Mouse (Mus musculus): ENCODE results near the gene Scnn1g.

Scnn1g gene

DNA sequence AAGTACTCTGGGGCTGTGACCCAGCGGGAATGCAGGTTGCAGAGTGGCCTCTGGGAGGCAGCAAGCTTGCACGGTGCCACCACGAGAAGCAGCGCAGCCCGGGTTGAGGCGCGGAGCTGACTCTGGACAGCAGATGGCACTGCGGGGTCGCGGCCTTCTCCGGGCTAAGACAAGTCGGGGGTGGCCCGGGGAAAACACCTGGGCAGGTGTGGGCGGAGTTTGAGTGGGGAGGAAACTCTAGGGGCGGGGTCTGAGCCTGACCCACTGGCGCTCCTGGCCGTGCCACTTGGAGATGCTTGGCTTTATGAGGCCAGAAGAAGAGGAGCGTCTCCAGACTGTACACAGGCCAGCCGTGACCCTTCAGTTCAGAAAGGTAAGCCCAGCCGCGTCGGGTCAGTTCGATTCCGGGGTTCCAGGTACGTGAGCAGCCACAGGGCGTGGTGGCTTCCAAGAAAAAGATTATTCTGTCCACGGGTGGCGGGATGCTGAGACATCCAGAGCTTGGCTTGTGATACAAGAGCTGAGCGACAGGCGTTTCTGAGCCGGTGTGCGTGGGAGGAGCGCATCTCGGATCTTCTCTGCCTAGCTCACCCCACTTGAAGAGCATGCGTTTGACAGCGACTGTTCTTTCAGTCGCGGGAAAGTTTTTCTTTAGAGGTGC is at the start of gene Scnn1g:
Gene Scnn1g (plus strand): TSS at position 309 of the 661 bp plus-strand sequence.
- peak; percentile 84 for DNase-seq (ENCODE audit: low spot score)

DNA sequence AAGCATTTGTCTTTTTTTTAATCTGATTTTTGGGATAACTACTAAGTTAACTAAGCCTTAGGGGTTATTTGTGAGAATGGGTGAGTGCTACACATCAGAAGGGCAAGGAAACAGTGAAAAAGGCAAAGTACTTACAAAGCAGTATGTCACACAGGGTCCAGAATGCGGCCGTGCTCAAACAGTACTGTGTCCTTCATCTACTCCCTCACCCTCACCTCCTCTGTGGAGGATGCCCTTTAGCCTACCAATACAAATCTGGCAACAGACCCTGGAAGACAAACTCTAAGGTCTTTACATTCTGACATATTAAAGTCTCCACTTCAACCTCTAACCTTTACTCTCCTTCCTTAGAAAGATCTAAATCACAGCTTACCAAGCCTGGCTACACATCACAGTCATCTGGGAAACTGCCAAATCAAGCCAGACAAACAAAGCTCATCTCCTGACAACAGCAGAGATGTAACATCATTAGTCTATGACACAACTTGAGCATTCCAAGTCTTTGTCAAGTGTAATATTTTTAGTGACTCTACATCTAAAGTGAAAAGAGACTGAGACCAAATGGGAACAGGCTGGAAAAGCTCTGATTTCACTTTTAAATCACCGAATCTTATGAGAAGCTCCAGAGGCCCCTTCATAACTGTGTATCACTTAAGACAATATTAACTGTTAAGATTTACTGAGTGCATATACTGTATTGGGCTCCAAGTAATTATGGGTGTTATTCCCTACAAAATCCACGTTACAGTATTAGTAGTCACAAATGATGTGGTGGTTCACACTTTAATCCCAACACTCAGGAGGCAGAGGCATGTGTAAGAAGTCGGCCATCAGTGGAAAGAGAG is 48.9 kb upstream of the Scnn1g start:
- DNase-seq (ENCODE audit: low spot score): no peak

DNA sequence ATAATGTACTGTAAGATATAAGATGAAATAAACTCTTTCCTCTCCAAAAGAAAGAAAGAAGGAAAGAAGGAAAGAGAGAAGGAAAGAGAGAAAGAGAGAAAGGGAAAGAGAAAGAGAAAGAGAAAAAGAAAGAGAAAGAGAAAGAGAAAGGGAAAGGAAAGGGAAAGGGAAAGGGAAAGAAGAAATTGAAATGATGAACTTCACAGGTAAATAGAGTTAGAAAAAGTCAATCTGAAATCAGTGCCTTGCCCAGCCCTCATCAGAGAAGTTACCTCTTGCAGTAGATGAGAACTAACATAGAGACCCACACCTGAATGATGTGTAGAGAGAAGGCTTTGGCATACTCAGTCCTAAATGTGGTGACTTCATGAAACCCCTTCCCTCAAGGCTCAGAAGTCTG is 44.9 kb upstream of the Scnn1g start:
- DNase-seq (ENCODE audit: low spot score): no peak

DNA sequence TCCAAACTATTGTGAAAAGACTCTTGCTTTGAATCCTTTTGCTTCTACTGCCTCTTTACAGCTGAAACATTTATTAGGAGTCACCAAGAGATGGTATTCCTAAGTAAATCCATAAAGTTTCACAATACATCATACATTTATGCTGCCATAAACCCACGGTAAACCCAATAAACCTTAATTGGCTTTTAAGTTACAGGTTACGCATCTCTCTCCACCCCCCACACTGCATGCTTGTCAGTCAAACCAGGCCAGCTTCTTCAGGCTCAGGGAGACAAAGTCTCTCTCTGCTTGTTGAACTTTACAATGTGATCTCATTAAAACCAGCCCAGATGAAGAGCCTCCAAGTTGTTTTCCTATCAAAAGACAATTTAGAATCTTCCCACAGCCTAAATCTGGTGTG is 42.5 kb upstream of the Scnn1g start:
- DNase-seq (ENCODE audit: low spot score): no peak

DNA sequence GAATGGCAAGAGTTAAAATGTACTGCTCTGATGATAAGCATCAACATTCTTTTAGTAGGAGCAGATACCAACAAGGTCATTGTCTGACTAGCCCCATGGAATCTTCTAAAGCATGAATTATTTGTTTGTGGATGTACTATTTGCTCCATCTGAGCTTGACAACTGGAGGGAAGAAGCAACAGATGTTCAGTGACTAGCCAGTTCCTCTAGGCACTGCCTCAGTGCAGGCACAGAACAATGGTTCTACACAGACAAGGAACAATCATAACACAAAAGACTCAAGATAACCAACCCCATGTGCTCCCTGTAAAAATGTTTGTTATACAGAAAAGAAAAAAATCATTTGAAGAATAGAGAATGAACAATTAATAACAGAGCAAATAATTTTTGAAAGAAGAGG is 37.1 kb upstream of the Scnn1g start:
- peak; percentile 14 for DNase-seq (ENCODE audit: low spot score)

DNA sequence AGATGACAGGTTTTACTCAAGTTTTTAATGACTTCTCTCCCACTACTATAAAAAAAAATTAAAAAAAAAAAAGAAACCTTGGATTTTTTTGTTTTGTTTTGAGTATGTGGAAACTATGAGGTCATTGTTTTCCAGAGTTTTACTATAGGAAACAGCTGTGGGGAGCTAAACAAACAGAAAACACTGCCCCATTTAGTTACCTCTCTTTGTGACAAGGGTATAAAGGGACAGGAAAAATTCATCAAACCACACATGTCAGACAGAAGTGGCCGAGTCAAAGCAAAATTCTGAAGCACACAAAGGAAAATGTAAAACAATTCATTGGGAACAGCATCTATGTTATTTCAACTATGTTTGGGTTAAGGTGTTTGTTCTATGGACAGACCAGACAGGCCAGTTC is 36.7 kb upstream of the Scnn1g start:
- peak; percentile 8 for DNase-seq (ENCODE audit: low spot score)

DNA sequence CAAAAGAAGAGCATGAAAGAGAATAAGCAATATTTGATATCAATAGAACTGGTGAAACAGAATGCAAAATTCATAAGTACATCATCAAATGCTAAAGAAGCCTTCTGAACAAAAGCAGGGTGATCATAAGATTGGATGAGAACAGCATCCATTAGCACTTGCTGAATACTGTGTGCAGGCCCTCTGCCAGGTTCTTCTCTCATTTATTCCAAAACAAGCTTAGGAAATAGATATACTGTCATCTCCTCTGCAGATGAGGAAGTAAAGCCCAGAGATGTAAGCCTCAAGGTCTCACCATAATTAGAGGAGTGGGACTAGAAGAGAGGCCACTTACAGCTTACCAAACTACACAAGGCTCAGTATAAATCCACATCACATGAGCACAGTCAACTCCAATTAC is 35.1 kb upstream of the Scnn1g start:
- DNase-seq (ENCODE audit: low spot score): no peak

DNA sequence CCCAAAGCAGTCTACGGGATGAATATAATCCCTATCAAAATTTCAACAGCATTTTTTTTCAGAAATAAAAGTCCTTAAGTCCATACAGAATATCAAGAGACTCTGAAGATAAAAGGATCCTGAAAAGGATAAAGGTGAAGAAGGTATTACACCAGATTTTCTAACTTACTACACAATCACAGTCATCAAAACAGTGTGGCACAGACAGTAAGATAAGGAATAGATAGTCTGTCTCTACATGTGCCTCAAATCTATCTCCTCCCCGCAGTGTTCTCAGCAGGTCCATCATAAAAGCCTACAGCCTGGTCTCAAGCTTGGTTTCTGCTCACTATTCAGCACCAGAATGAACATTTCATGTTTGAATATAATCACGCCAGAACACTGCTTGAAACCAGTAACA is 33.8 kb upstream of the Scnn1g start:
- no peak for DNase-seq (ENCODE audit: low spot score)

DNA sequence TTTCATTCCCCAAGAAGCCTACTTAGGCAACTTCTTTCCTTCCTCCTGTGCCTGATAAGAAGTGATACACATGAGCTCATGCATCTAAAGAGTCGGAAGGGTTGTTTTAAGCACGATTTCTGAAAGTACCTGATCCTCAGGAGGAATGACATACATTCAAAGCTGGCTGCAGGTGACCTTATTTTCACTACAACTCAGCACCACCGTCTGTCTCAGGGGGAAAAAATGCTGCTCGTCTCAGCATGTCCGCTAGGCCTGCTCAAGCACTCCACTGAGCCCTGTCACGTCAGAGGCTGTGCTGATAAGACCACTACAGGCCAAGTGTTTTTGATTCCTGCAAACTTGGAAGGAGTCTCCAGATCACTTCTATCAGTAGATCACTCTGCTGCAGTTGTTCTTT is 32.3 kb upstream of the Scnn1g start:
- DNase-seq (ENCODE audit: low spot score): no peak

DNA sequence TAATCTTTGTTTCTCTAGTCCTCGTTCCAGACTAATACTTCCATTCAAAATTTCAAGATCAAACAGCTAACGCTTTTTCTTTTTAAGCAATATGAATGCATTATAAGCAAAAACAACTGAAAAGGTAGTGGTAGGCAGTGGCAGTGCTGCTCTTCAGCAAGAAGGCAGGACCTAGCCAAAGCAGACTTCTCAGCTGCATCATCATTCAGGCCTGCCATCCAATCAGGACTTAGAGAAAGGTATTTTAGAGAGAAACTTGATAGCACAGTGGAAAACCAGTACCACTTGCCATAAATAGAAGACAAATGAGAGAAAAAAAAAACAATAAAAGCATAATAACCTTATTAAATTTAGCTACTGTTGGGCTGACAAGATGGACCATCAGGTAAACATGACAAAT is 29.2 kb upstream of the Scnn1g start:
- DNase-seq (ENCODE audit: low spot score): peak; percentile 15

DNA sequence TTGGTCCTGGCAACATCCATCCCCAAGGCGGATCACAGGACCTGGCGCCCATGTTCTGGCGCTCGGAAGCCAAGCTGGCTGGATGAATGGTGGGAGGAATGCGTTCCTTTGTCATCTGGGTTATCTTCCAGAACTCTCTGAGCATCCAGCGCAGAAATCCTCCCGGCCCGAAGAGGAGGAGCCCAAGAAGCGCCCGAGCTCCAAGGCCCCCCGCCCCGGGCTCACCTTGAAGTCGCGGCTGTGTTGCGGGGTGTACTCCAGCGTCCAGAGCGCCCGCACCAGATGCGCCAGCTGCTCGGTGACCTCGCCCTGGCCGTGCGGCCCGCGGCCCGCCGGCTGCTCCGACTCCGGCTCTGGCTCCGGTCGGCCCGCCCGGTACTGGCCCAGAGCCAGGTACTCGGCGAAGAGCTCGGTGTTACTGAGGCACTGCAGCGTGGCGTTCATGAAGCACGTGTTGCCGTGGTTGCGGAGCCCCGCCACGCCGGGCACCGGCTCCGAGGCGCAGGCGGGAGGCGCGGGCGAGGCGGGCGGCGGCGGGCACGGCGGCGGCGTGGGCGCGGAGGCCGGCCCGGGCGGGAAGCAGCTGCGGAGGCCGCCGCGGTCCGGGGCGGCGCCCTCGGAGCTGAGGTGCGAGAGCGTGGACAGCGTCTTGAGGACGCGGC is 27.7 kb upstream of the Scnn1g start:
- DNase-seq (ENCODE audit: low spot score): peak; percentile 54

DNA sequence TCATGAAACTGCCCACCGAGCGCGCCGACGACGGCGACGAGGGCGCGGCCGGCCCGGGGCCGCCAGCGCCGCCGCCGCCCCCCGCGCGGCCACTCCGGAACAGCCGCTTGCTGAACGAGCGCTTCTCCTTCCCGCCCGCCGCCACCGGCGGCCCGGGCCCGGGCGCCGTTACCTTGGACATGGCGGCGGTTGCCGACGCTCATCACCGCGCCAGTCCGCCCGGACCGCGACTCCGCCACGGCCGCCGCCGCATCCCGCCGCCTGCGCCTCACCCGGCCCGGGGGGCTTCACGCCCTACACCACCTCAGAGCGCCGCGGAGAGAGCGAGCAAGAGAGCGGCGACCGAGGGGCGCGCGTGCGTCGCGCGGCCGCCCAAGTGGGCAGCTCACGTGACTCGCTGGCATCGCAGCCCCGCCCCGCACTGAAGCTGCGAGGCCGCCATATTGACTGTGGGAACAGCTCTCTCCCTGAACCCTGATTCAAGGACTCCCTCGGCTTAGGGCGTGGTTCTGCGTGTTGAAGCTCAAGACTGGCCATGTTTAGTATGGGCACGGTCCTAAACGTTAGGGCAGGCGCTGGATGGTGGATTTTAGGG is 27.1 kb upstream of the Scnn1g start, which contains the start of gene Usp31:
Gene Usp31 (minus strand): TSS at position 181 of the 595 bp plus-strand sequence.
- peak; percentile 99 for DNase-seq (ENCODE audit: low spot score)

DNA sequence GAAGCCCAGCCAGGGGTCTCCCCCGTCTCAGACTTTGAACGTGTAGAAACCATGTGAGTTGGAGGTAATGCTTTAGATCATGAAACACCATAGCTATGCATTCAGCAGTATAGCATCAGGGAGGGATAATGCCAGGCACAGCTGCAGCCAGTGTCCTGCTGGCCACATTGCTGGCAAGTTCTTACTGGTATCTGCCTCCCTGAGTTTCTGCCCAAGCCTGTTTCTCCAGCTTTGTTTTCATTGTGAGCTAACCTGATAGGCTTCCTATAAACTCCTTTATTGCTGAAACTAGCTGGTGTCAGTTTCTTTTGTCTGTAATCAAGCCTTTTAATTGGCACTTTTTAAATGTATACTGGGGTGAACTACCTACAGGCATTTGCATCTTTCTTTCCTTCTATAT is 23.1 kb upstream of the Scnn1g start:
- DNase-seq (ENCODE audit: low spot score): no peak

DNA sequence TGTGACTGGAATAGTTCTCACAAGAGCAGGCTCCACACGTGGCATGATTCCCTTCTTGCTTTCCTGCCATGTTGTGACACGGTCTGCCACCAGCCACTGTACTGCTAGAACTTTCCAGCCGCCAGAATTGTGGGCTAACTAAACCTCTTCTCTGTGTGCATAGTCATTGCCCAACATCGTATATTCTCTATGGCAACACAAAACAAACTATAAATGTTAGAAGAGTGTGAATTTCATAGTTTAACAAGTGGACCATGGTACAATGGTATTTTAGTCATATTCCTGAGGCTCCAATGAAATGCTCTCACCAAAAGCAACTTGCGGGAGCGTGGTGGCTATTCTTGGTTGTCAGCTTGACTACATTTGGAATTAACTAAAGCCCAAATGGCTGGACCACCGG is 17.2 kb upstream of the Scnn1g start:
- DNase-seq (ENCODE audit: low spot score): no peak

DNA sequence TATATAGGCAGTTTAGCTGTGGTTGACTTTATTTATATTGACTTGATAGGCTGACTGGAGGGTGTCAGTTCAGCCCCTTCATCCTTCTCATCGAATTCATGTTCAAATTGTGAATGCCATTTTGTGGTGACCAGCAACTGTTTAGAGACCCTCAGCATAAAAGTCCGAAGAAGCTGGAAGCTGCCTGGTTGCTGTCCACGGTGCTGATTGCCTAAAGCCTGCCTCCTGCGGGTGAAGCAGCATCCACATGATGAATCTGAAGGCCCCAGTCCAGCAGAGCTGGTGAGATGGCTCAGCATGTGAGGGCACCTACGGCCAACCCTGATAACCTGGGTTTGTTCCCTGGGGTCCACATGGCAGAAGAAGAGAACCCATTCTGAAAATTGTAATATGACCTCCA is 4.1 kb upstream of the Scnn1g start:
- peak; percentile 78 for DNase-seq (ENCODE audit: low spot score)

DNA sequence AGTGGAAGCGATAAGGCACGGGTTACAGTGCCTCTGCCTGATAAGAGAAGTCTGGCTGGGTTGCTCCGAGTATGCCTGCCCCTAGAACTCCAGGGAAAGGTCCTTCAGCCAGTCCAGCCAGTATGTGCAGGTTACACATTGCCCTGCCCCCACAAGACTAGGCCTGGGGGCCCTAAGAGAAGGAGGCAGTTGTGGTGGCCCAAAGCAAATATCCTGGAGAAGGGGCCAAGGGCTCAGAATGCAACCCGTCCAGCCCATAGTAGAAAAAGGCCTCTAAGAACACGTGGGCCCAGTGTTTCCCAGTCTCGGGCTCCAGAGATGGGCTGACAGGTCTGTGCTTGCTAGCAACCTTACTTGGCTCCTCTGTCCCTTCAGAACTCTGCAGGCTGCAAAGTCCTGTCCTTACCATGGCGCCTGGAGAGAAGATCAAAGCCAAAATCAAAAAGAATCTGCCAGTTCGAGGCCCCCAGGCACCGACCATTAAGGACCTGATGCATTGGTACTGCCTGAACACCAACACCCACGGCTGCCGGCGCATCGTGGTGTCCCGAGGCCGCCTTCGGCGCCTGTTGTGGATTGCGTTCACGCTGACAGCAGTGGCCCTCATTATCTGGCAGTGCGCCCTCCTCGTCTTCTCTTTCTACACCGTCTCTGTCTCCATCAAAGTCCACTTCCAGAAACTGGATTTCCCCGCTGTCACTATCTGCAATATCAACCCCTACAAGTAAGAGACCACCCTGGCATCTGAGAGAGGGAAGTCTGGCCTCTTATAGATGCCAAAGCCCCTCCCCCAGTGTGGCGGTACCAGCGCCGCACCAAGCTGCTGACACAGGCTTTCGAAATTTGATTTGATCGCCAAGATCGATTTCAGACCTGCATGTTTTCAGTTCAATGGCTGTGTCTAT is 3.5 kb downstream of the Scnn1g start:
- no peak for DNase-seq (ENCODE audit: low spot score)

DNA sequence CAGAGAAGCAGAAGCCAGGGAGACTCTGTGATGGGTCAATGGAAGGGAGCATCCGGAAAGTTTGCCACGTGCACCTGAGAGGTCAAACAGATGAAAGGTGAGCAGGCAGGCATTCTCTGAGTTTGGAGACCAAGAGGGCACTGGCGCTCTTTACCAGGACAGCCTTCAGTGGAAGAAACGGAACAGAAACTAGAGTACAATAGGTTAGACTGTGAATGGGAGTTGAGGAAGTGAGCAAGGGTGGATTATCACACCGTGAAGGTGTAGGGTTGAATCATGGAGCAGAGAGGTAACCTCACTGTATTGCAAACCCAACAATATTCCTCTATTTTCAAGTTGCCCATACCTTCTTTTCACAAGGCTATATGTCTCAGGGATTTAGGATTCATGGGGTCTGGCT is 16.0 kb downstream of the Scnn1g start:
- DNase-seq (ENCODE audit: low spot score): no peak

DNA sequence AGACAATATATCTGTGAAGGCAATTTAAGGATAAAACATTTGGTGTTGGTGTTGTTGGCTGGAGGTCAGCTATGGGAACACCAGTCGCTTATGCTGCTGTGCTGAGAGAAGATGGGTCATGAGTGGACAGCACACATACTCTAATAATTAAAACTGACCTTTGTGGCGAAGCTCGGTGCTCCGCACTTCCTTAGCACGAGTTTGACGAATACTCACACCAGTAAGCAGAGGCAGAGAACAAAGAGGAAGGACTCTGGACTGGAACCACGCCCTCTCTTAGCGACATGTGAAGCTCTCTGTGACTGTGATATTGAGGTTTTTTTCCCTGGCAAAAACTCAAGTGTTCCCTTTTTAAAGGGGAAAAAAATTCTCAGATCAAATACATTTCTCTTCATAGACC is 20.5 kb downstream of the Scnn1g start:
- DNase-seq (ENCODE audit: low spot score): no peak

DNA sequence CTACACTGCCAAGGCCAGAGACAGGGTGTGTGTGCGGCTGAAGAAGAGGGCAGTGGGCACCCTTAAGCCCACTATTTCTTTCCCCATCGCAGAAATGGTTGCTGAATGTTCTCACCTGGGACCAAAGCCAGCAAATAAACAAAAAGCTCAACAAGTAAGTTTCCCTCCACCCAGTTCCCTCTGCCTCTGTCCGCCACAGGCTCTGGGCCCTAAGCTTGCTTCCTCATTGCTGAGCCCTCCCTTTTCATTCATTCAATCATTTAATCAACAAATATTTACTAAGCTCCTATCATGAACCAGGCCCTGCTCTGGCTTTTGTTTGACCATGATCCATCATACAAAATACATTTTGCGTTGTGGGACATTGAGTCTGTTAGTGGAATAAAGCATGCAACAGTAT is 29.0 kb downstream of the Scnn1g start:
- DNase-seq (ENCODE audit: low spot score): no peak

DNA sequence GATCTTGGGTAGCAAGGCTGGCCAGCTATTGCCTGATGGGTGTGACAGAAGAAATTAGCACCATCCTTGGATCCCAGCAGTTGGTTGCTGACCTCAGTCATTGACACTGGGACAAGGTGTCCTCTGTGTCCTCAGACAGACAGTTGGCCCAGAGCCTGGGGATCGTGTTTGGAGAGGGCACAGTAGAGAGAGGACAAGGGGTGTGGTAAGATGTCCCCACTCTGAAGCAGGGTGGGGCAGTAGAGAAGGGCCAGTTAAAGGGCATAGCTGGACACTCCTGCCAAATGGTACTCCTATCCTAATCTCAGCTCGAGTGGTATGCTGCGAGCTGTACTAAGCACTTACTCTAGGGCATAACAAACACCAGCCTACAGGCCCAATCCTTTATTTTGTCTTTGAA is 33.6 kb downstream of the Scnn1g start:
- DNase-seq (ENCODE audit: low spot score): no peak

DNA sequence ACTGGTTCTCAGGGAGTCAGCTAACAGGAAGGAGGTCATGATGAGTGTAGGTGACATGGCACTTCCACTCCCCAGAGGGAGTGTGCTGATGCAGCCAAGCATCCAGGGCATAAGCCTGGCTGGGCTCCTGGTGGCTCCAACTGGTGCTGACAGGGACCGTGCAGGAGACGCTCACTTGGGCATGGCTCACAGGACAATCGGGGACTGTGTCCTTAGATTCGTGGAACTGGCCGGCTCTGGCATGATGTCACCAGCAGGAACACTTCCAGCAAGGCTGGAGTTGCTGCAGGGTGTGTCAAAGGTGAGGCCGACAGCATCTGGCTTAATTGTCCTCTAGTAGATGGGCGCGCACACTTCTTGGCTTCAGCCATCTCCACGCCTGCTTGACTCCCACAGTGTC is 34.7 kb downstream of the Scnn1g start:
- DNase-seq (ENCODE audit: low spot score): no peak

DNA sequence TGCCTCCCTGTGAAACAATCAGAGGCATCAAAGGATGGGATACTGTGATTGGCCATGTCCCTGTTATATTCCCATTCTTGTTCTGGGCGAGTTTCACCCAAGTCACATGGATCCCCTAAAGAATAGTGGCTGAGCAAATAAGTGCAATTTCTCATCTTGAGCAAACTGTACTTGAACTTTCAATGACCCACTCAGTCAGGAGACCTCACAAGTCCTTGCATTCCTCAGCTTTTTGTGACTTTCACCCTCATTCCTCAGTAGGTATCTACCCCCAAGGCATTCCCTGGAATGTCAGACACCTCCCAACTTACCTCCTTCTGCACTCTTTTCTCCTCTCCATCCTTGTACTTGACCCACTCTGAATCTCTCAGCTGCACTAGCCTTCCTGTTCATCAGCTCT is 44.3 kb downstream of the Scnn1g start:
- DNase-seq (ENCODE audit: low spot score): no peak

Measured in embryo, embryonic 10.5 days (tissue).